Mouse (Mus musculus): Measurements from ENCODE around the gene Atp6v1f. TPM values are rescaled to one million over a fixed set of nuclear protein-coding genes. Genes with fewer than 3 reads are reported as not detected.

Atp6v1f gene
- total and polyA plus RNA-seq, 3 experiments, result 312 to 349 TPM; not detected in 1

GRCm38 (mm10) chr6:29426331-29426730 is 41.2 kb upstream of the Atp6v1f start:
- Histone ChIP-seq H3K4me3 (ENCODE audit: control insufficient read depth in 1 of 2, insufficient read depth in 1 of 2, low read depth in 2 of 2, low read length in 2 of 2) (no peak overlapping the region), H3K9ac (ENCODE audit: control insufficient read depth, low read depth, low read length, poor library complexity, severe bottlenecking) (no peak overlapping the region), H3K9me3 (replicated peaks; ENCODE audit: insufficient read depth, low read length) (no peaks in the 10 kb centered on the region), H3K27me3 (ENCODE audit: control insufficient read depth in 1 of 2, insufficient read depth in 2 of 2, low read length in 2 of 2) (peaks cover 1 to 19% of the 10 kb centered on the region in 2 experiments; a peak in 3 of 4 replicates), H3K79me2 (ENCODE audit: control insufficient read depth, insufficient read depth, low read length, poor library complexity) (no peaks in the 10 kb centered on the region), H3K4me1 (ENCODE audit: control insufficient read depth in 1 of 2, insufficient read depth in 2 of 2, low read length in 2 of 2) (peaks cover 0 to 12% of the 10 kb centered on the region in 2 experiments; a peak in 1 of 4 replicates), H3K27ac (ENCODE audit: control insufficient read depth, low read depth, low read length) (no peak overlapping the region), H3K36me3 (ENCODE audit: control insufficient read depth in 1 of 2, insufficient read depth in 2 of 2, low read length in 2 of 2) (no peaks in the 10 kb centered on the region; a peak in 1 of 4 replicates)
- TF ChIP-seq HCFC1 (IDR thresholded peaks at IDR 0.05; ENCODE audit: low read depth, low read length), result no peak
- no peak for TF ChIP-seq GABPA (IDR thresholded peaks at IDR 0.05; ENCODE audit: low read depth, low read length)
- TF ChIP-seq TBP (IDR thresholded peaks at IDR 0.05; ENCODE audit: low read depth, low read length), result no peak
- TF ChIP-seq MAFK (IDR thresholded peaks at IDR 0.05; ENCODE audit: borderline replicate concordance, low read depth, low read length), result no peak
- no peak for TF ChIP-seq E2F4 (IDR thresholded peaks at IDR 0.05; ENCODE audit: borderline replicate concordance, low read depth, low read length)
- TF ChIP-seq MEF2A (IDR thresholded peaks at IDR 0.05; ENCODE audit: extremely low read depth, insufficient replicate concordance, low read depth, low read length, poor library complexity, severe bottlenecking), result no peak
- TF ChIP-seq JUND (IDR thresholded peaks at IDR 0.05; ENCODE audit: low read depth, low read length), result no peak
- TF ChIP-seq SMC3 (IDR thresholded peaks at IDR 0.05; ENCODE audit: low read depth, low read length), result no peak
- TF ChIP-seq UBTF (IDR thresholded peaks at IDR 0.05; ENCODE audit: borderline replicate concordance, insufficient read depth, low read depth, low read length), result no peak
- no peak for TF ChIP-seq MYB (IDR thresholded peaks at IDR 0.05; ENCODE audit: low read depth, low read length)
- no peak for TF ChIP-seq USF2 (IDR thresholded peaks at IDR 0.05; ENCODE audit: borderline replicate concordance in 1 of 2, insufficient read depth in 1 of 2, low read depth in 1 of 2, low read length in 2 of 2)
- TF ChIP-seq MXI1 (IDR thresholded peaks at IDR 0.05; ENCODE audit: low read depth, low read length), result no peak
- no peak for TF ChIP-seq CTCF (IDR thresholded peaks at IDR 0.05 in 2 of 3, conservative IDR thresholded peaks at IDR 0.05 in 1 of 3; ENCODE audit: control insufficient read depth in 1 of 3, insufficient read depth in 1 of 3, low read depth in 2 of 3, low read length in 3 of 3, poor library complexity in 1 of 3, severe bottlenecking in 1 of 3)
- TF ChIP-seq NELFE (IDR thresholded peaks at IDR 0.05; ENCODE audit: low read depth, low read length), result no peak
- no peak for TF ChIP-seq BHLHE40 (IDR thresholded peaks at IDR 0.05; ENCODE audit: borderline replicate concordance, low read depth, low read length)
- TF ChIP-seq POLR2AphosphoS2 (IDR thresholded peaks at IDR 0.05; ENCODE audit: low read length), result no peak
- no peak for TF ChIP-seq RCOR1 (IDR thresholded peaks at IDR 0.05; ENCODE audit: low read depth, low read length)
- no peak for TF ChIP-seq GATA1 (IDR thresholded peaks at IDR 0.05; ENCODE audit: low read depth, low read length)
- no peak for DNase-seq (ENCODE audit: low read depth, low spot score)

DNA sequence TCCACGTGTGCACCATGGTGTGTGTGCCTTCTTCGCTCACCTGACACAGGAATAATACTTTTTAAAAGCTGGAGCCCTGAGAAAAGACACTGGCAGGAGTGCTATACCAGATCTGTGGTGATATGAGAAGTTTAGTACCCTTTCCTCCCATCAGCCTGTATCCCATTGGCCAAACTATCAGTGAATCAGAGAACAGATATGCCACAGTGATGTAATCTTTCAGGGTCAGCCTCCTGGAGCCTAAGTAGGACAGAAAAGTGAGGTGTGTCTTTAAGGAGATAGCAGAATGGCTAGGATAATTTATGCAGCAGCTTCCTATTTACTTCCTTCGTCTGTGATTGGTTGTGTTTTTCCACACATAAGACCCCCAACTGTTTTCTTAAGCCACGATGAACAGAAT is 39.3 kb upstream of the Atp6v1f start:
- Histone ChIP-seq H3K9ac (ENCODE audit: control insufficient read depth, low read depth, low read length, poor library complexity, severe bottlenecking) (no peak overlapping the region), H3K27ac (ENCODE audit: control insufficient read depth, low read depth, low read length) (no peak overlapping the region), H3K27me3 (ENCODE audit: control insufficient read depth in 1 of 2, insufficient read depth in 2 of 2, low read length in 2 of 2) (peaks cover 0 to 6% of the 10 kb centered on the region in 2 experiments; a peak in 1 of 4 replicates), H3K4me1 (ENCODE audit: control insufficient read depth in 1 of 2, insufficient read depth in 2 of 2, low read length in 2 of 2) (peaks cover 0 to 12% of the 10 kb centered on the region in 2 experiments; a peak in 1 of 4 replicates), H3K4me3 (ENCODE audit: control insufficient read depth in 1 of 2, insufficient read depth in 1 of 2, low read depth in 2 of 2, low read length in 2 of 2) (no peak overlapping the region), H3K36me3 (ENCODE audit: control insufficient read depth in 1 of 2, insufficient read depth in 2 of 2, low read length in 2 of 2) (no peaks in the 10 kb centered on the region; a peak in 1 of 4 replicates), H3K79me2 (ENCODE audit: control insufficient read depth, insufficient read depth, low read length, poor library complexity) (no peaks in the 10 kb centered on the region), H3K9me3 (replicated peaks; ENCODE audit: insufficient read depth, low read length) (no peaks in the 10 kb centered on the region)
- no peak for DNase-seq (ENCODE audit: low read depth, low spot score)
- TF ChIP-seq E2F4 (IDR thresholded peaks at IDR 0.05; ENCODE audit: borderline replicate concordance, low read depth, low read length) (no peak), MAZ (IDR thresholded peaks at IDR 0.05; ENCODE audit: low read depth, low read length) (no peak), ETS1 (IDR thresholded peaks at IDR 0.05; ENCODE audit: low read depth, low read length) (no peak), MEF2A (IDR thresholded peaks at IDR 0.05; ENCODE audit: extremely low read depth, insufficient replicate concordance, low read depth, low read length, poor library complexity, severe bottlenecking) (no peak), POLR2A (IDR thresholded peaks at IDR 0.05; ENCODE audit: control insufficient read depth in 1 of 2, insufficient read depth in 1 of 2, low read depth in 1 of 2, low read length in 2 of 2, poor library complexity in 1 of 2) (no peak), MXI1 (IDR thresholded peaks at IDR 0.05; ENCODE audit: low read depth, low read length) (no peak), NRF1 (IDR thresholded peaks at IDR 0.05; ENCODE audit: insufficient read depth, low read depth, low read length, poor library complexity, severe bottlenecking) (no peak), MAFK (IDR thresholded peaks at IDR 0.05; ENCODE audit: borderline replicate concordance, low read depth, low read length) (no peak), POLR2AphosphoS2 (IDR thresholded peaks at IDR 0.05; ENCODE audit: low read length) (no peak), CHD1 (IDR thresholded peaks at IDR 0.05; ENCODE audit: low read depth, low read length) (no peak), EP300 (IDR thresholded peaks at IDR 0.05; ENCODE audit: low read depth in 1 of 2, low read length in 2 of 2) (no peak)
